Mouse (Mus musculus): ENCODE measurements around the gene Smarcb1.

GRCm38 (mm10) chr10:75857598-75857997, 63.8 kb downstream of the Smarcb1 start:
- TF ChIP-seq CTCF (IDR thresholded peaks at IDR 0.05; ENCODE audit: low read depth, low read length) (no peak), POLR2A (IDR thresholded peaks at IDR 0.05; ENCODE audit: extremely low read depth, insufficient read depth, low read length) (no peak)
